Mouse (Mus musculus) brown adipose tissue, adult 24 weeks (tissue): ENCODE results near the gene Defb13. TPM values are rescaled to one million over a fixed set of nuclear protein-coding genes. Genes with fewer than 3 reads are reported as not detected.
"Not testable (repeated sequence)": the region's sequence is repeated elsewhere in the genome, so short reads cannot be mapped to it uniquely, and the experiment has no call there.

ENCODE experiments used
- H3K27ac ChIP-seq: fragments of 200-500 bp; replicated peaks from 2 replicates; pipeline ENCODE4 v1.5.1; 2012; ENCODE audit warnings: low read depth, mild to moderate bottlenecking, low read length
- H3K4me1 ChIP-seq: fragments of 200-500 bp; 2 replicates; pipeline ENCODE4 v1.6.1; 2012; ENCODE audit warnings: low read length, mixed read lengths; ENCODE audit not compliant: control insufficient read depth, insufficient read depth, insufficient read length
- H3K4me3 ChIP-seq: fragments of 200-500 bp; 2 replicates; pipeline ENCODE4 v1.5.1; 2012; ENCODE audit warnings: low read depth, mild to moderate bottlenecking, low read length, moderate library complexity; ENCODE audit not compliant: insufficient read depth
- polyA plus RNA-seq: library from polyadenylated mRNA; stranded (reverse); fragments of >200 nt; gene quantifications from 2 replicates; pipeline ENCODE4 v1.2.4, GENCODE M21; 2012; ENCODE audit not compliant: missing spikeins, insufficient read depth, insufficient read length

Gene Defb13
- polyA plus RNA-seq, result not detected in 2 replicates

DNA sequence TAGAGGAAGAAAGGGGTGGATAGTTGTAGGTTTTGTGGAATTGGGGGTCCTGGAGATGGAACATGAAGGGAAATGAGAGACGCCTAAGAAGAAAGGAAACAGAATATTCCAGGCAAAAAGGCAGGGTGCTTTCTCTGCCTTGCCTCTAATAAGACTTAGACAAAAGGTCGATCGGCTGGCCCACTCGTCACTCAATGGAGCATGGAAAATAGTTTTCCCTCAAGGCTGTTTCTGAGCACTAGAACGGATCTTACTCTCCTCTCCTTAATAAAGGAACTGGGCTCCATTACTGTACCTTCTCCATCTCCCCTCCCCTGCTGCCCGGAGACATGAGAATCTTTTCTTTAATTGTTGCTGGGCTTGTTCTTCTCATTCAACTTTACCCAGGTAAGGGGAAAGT lies at the start of gene Defb13:
TSS of gene Defb13 (plus strand) at position 301 of the 400 bp plus-strand sequence.
- no peaks in the 10 kb centered on the region for H3K4me1 ChIP-seq
- no peak within 1 kb of the TSS for H3K27ac ChIP-seq
- no peak within 1 kb of the TSS for H3K4me3 ChIP-seq

DNA sequence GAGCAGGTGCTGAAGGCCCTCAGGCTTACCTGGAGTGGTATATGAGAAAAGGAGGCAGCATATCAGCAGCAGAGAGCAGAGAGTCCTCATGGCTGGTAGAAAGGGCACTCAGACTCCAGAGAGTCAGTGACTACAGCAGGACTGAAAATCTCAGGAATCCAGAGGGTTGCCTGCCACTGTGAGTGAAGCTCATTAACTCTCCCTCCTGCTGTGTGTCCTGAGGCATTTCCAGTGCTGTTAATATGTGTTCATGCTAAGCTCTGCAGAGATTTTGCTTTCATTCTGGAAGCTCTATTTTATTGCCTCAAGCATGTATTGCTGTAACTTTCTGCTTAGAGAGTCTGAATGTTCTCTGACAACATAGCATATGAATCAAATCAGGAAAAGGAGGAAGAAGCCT lies 40.3 kb upstream of the Defb13 start, which contains the start of gene Defb11:
TSS of gene Defb11 (minus strand) at position 123 of the 400 bp plus-strand sequence.
- not testable (repeated sequence) for H3K4me1 ChIP-seq, H3K27ac ChIP-seq, H3K4me3 ChIP-seq

DNA sequence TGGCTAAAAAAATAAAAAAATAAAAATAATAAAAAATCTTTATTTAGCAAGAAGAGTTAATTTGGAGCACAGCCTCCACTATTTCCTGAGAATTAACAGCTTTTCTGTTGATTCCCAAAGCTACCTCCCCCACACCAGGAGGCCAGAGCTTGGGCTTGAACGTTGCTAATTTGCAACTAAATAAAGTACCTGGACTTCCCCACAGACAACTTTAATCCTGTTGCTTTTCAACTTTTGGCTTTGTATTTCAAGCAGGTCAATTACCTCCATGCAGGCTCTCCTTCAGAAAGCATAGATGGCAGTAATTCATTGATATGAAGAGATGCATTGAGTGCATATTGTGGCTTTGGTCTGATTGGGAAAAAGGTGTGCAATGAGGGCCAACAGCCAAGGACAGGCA lies 34.6 kb upstream of the Defb13 start:
- Histone ChIP-seq H3K4me3 (no peak overlapping the region), H3K4me1 (no peaks in the 10 kb centered on the region), H3K27ac (no peak overlapping the region)

DNA sequence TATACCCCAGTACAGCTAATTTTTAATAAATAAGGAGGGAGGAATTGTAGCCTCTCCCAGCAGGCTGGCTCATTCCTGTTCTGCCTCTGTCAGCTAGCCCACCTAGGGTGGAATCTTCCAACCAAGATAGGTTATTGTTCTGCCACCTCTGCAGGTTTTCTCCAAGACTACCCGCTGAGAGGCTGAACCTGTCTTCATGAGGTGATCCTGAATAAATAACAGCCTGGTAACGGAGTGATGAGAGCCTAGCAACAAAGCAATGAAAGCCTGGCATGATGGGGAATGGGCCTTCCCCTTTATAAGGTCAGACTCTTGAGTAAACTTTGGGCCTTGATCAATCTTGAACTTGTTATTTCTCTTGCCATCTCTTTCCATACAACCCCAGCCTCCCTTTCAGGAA lies 34.0 kb upstream of the Defb13 start:
- H3K27ac ChIP-seq, result no peak overlapping the region
- no peaks in the 10 kb centered on the region for H3K4me1 ChIP-seq
- H3K4me3 ChIP-seq, result no peak overlapping the region

DNA sequence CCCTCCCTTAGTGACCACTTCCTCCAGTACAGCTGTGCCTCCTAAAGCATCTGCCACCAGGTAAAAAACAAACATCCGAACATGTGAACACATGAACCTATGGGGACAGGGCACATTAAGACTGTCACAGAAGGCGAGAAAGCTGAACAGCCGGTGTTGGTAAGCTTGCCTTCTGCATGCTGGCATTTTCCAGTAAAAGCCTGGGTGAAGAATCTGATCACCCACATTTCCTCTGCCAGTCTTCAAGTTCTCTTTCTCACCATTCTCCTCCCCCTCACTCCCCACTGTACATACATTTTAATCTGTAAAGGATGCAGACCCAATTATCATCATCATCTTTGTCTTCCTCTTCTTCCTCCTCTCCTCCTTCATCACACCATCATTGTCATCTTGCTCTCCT lies 30.9 kb upstream of the Defb13 start:
- no peaks in the 10 kb centered on the region for H3K4me1 ChIP-seq
- no peak overlapping the region for H3K4me3 ChIP-seq
- no peak overlapping the region for H3K27ac ChIP-seq

DNA sequence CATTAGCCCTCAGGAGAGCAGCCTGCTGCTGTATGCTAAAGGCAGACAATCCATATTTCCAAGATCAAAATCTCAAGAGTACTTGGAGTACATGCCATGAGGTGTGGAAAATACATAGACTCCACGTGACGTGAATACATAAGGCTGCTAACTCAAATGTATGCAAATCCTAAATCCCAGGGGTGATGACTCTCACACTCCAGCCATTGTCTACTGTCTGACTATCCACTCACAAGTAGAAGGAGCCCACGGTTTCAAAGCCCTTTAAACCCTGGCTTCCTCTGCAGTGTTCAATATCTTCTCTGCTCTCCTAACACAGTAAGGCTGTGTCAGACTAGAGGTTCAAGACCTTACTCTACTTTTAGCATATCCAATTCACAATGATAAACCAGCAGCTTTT lies 15.8 kb upstream of the Defb13 start:
- not testable (repeated sequence) for H3K4me1 ChIP-seq, H3K27ac ChIP-seq, H3K4me3 ChIP-seq

DNA sequence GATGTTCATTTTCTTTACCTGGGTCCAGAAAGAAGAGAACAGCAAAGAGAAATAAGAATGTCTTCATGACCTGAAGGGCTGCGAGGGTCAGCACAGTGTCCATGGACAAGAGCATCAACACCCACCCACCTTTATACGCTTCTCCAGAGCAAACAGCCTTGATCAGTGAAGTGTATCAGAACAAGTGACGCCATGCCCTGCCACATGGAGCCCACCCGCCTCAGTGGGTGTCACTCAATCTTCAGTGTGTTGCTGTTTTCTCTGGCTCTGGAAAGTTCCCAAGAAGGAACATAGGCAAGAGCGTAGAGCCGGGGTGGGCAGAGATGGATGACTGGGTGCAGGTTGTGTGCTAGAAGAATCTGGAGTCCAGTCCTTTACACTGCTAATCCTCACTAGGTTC lies 14.0 kb upstream of the Defb13 start, which contains the start of gene Defb15:
TSS of gene Defb15 (minus strand) at position 101 of the 400 bp plus-strand sequence.
- H3K4me3 ChIP-seq, result no peak within 1 kb of the TSS
- H3K4me1 ChIP-seq, result no peaks in the 10 kb centered on the region
- H3K27ac ChIP-seq, result no peak within 1 kb of the TSS

DNA sequence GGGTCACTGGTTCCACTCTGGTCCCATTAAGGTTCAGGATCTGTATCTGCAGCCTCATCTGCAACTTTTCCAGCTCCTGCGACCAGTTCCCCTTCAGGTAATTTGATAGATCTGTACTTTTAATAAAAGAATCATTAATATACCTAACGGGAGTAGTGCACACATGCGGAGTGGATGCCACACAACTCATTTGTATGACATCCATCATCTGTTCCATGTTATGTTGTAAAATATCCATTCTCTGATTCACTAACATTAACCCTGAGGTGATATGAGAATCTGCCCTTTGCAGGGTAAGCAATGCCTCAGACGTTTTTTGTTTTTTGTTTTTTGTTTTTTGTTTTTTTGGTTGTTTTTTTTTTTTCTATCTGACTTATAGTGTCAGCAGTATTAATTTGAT lies 8.5 kb upstream of the Defb13 start, which contains the start of gene Defb35:
TSS of gene Defb35 (plus strand) at position 301 of the 400 bp plus-strand sequence.
- not testable (repeated sequence) for H3K27ac ChIP-seq, H3K4me3 ChIP-seq, H3K4me1 ChIP-seq

- no peak overlapping the region for H3K27ac ChIP-seq
- H3K4me1 ChIP-seq, result no peaks in the 10 kb centered on the region
- no peak overlapping the region for H3K4me3 ChIP-seq
Measured at GRCm38 (mm10) chr8:21947311-21948017, 902 bp downstream of the Defb13 start.

DNA sequence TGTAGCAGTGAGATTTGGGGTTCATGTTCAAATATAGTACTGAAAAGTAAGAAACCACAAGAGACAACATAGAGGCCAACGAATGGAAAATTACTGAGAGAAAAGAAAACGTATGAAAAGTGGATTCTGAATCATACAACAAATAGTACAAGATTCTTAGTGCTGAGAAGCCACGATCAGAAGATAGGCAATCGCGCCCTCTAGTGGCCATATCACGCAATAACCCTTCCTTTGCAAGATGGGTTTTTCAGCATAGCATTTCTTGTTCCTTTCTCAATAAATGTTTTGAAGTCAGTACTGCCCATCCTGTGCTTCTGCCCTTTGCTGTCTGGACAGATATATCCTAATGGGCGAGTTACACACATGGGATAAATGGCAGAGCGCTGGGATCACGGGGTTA lies 8.8 kb downstream of the Defb13 start:
- Histone ChIP-seq H3K4me3 (no peak overlapping the region), H3K27ac (no peak overlapping the region), H3K4me1 (no peaks in the 10 kb centered on the region)

- Histone ChIP-seq H3K4me3 (no peak overlapping the region), H3K27ac (no peak overlapping the region), H3K4me1 (no peaks in the 10 kb centered on the region)
Measured at GRCm38 (mm10) chr8:21956336-21956735, 9.8 kb downstream of the Defb13 start.

DNA sequence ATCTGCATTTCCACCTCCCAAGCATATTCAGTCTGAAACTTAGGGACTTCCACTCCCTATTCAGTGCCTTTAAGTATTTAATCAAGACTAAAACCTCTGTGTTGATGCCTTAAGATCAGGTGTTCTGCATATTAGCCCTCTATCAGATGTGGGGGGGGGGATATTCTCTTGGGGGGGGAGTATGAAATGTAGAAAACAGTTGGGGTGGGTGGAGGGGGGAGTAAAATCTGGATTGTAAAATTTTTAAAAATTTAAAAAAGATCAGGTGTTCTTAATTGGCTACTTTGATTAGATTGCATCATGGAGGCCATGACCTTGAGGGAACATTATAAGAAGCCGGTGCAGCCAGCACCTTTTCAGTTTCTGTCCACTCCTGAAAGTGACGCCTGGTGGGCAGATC lies 11.9 kb downstream of the Defb13 start, which contains the start of gene Fam90a1a:
TSS of gene Fam90a1a (plus strand) at position 301 of the 400 bp plus-strand sequence.
- Histone ChIP-seq H3K27ac (no peak within 1 kb of the TSS), H3K4me1 (no peaks in the 10 kb centered on the region), H3K4me3 (no peak within 1 kb of the TSS)

DNA sequence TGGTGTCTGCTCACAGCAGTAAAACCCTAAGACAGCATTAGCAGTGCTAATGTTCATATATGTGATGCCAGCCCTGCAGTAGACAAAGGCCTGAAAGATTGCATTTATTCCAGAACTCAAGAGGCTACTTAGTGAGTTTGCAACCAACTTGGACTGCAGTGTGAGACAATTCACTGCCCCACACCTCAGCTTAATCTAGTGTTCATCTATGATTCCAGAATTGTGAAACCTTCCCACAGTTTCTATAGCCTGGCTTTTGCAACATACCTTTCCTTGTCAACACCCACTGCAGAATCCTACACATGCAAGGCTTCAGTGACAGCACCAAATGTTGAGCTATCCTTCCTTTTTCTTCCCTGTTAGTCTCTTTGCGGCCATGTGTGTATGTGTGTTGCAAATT lies 20.1 kb downstream of the Defb13 start:
- Histone ChIP-seq H3K27ac (no peak overlapping the region), H3K4me1 (no peaks in the 10 kb centered on the region), H3K4me3 (no peak overlapping the region)

- Histone ChIP-seq H3K4me3 (no peak within 1 kb of the TSS), H3K27ac (no peak within 1 kb of the TSS), H3K4me1 (no peaks in the 10 kb centered on the region)
Measured at GRCm38 (mm10) chr8:21969475-21969874, 22.9 kb downstream of the Defb13 start, which contains the start of gene Ccdc70. Gene Ccdc70 (plus strand): TSS chr8:21969775.

DNA sequence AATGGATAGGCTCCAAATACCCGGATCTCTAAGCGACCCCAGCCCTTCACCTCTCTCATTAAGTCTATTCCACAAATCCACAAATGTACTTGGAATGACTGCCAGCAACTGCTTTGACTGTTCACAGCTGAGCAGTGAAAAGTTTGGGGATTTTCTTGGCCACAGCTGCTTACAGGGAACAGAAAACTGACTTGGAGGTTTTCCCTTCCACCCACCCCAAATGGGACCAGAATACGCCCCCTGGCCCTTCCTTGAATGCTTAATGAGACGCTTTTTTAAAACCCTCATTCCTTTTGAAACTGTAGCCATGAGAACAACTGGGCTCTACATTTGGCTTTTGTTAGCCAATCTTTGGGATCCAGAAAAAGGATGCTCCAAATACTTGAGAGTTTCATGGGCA lies 31.6 kb downstream of the Defb13 start:
- Histone ChIP-seq H3K27ac (no peak overlapping the region), H3K4me1 (no peaks in the 10 kb centered on the region), H3K4me3 (no peak overlapping the region)

- Histone ChIP-seq H3K27ac (no peak overlapping the region), H3K4me3 (no peak overlapping the region), H3K4me1 (no peaks in the 10 kb centered on the region)
Measured at GRCm38 (mm10) chr8:21981664-21982337, 35.2 kb downstream of the Defb13 start.
